Mouse (Mus musculus): Measurements from ENCODE around the gene Lypd4.
A peak's percentile ranks its signal among the peaks of the same experiment; 100 is the strongest.
"Not testable (repeated sequence)": the region's sequence is repeated elsewhere in the genome, so short reads cannot be mapped to it uniquely, and the experiment has no call there.

Lypd4 gene

DNA sequence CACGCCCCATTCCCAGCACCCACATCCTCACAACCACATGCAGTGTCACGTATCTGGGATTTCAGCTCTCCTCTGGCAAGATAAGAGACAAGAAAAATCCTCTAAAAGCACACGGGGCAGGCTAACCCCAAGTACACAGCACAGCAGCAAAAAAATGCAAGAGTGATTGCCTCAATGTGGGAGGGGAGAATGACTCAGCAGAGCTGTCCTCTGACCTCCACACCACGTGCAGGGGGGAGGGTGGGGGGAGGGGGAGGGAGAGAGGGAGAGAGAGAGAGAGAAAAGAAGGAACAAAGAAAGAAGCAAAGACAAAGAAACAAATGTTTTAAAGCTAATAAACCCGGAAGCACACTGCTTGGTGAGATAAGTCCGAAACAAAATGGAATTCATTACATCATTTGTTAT lies 18.8 kb downstream of the Lypd4 start:
- no peak for DNase-seq (ENCODE audit: low read depth, low spot score)

DNA sequence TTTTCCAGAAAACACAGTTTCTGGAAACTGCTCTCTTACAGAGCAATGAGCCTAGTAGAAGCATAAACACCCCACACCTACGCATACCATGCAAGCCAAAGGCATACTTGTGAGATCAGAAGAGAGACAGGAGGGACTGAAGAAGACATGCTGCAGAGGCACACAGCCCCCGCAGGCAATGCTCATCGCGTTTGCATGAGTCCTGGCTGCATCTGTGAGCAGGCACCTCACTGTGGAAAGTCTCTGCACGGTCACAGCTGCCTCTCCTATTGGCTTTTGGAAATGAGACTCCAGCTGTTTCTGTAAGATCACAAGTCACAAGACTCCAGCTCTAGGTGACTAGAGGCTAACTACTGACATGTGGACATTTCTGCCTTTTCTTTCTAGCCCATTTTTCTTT lies 19.6 kb downstream of the Lypd4 start:
- no peak for DNase-seq (ENCODE audit: low read depth, low spot score)

- DNase-seq (ENCODE audit: low read depth, low spot score), result not testable (repeated sequence)
Observed at GRCm38 (mm10) chr7:24846576-24846975, 23.2 kb downstream of the Lypd4 start.

- DNase-seq (ENCODE audit: low read depth, low spot score), result peak; percentile 65
Observed at GRCm38 (mm10) chr7:24845713-24846112, 24.0 kb downstream of the Lypd4 start.

GRCm38 (mm10) chr7:24845181-24845580 lies 24.6 kb downstream of the Lypd4 start:
- DNase-seq (ENCODE audit: low read depth, low spot score), result no peak

DNA sequence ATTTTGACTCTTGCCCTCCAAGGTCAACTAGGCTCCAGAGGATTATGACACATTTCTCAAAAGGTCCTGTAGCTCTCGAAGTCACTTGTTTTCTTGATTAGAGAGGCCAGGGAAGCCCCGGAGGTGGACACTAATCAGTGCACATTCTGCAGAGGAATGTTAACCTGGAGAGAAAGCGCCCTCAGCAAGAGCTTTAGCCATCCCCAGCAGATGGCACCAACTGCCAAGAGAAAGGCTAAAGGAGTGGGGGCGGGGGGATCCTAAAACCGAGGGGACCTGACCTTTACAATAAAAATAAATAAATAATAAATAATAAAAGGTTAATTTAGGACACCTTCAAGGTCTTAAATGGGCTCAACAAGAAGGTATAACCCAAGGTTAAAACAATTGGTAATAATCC lies 25.6 kb downstream of the Lypd4 start:
- DNase-seq (ENCODE audit: low read depth, low spot score), result no peak

DNA sequence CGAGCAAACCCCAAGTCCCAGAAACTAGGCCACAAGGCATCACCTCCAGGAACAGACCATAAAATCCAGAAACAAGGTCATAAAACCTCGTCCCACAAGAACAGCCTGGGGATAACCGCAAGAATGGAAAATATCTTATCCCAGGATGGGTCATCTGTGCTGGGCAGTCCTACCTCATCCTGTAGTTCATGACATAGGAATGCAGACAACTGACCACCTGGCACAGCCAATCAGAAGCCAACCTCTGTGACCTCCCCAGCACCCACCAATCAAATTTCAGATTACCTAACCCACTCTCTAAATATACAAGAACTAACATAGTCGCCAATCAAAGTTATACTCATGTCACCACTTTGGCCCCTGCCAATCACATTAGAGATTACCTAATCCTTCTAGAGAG lies 28.7 kb downstream of the Lypd4 start:
- DNase-seq (ENCODE audit: low read depth, low spot score), result no peak

DNA sequence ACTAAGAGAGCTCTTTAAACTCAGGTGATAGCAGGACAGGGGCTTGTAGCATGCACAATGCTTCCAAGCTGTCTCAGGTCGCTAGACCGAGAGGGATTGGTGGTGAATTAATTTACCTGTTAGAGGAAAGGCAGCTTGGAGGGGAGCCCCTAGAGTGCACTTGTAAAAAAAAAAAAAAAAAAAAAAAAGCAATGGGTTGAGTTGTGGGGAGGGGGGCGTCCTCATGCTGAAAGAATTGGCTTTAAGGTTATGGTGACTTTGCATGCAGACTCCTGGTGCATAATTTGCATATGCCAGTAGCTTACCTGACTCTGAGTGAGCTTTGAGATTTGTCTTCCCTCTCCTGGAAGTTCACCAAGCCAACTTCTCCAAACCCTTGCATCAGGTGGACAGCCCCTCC lies 29.4 kb downstream of the Lypd4 start:
- DNase-seq (ENCODE audit: low read depth, low spot score), result no peak

GRCm38 (mm10) chr7:24839410-24839808 lies 30.3 kb downstream of the Lypd4 start:
- DNase-seq (ENCODE audit: low read depth, low spot score), result no peak

- not testable (repeated sequence) for DNase-seq (ENCODE audit: low read depth, low spot score)
Observed at GRCm38 (mm10) chr7:24838732-24839409, 30.9 kb downstream of the Lypd4 start.

DNA sequence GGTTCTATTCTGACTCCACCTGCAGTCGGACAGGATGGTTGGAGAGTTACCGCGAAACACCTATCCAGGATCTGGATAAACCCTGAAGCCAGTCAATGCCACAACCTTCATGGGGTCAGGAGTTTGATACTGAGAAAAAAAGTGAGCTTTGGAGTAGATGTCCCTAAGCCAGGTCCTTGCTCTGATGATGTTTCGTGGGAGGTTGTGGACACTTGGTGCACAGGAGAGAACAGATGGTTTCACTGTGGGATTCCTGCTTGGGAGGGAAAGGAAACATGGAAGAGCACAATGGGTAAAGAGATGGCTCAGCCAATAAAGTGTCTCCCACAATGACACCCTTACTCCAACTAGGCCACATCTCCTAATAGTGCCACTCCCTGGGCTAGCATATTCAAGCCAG lies 42.6 kb downstream of the Lypd4 start:
- no peak for DNase-seq (ENCODE audit: low read depth, low spot score)

DNA sequence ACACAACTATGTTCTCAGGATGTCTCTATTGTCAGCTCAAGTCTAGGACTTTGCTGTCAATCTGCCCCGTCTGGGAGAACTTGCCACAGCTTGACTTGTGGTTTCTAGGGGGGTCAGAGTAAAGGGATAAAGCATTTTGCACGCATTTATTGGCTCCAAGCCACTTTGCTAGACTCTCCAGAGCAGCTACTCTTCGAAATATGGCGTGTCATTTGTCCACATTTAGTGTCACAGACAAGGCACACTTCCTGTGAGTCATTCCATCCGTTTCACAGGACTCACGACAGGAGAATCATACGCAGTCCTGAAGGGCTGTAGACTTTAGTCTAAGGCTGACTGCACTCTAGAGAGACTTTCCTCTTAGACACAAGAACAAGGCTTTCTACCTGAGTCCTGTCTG lies 45.3 kb downstream of the Lypd4 start:
- DNase-seq (ENCODE audit: low read depth, low spot score), result no peak

- peak; percentile 66 for DNase-seq (ENCODE audit: low read depth, low spot score)
Observed at GRCm38 (mm10) chr7:24817502-24817901, 52.2 kb downstream of the Lypd4 start.

Data from WW6 (cell line).